Mouse (Mus musculus) testis, adult 2 months (tissue): ENCODE measurements around the gene Dnajc12. TPM values are rescaled to one million over a fixed set of nuclear protein-coding genes. Genes with fewer than 3 reads are reported as not detected.

Experiments used
- H3K27ac ChIP-seq: fragments of 200-500 bp; 2 replicates; pipeline ENCODE4 v1.5.1; 2012; ENCODE audit warnings: low read depth, low read length; ENCODE audit not compliant: control insufficient read depth, insufficient read depth
- H3K27me3 ChIP-seq: fragments of 200-500 bp; 2 replicates; pipeline ENCODE4 v1.6.1; 2012; ENCODE audit warnings: mild to moderate bottlenecking, low read length, moderate library complexity; ENCODE audit not compliant: control insufficient read depth, insufficient read depth
- H3K36me3 ChIP-seq: fragments of 200-500 bp; 2 replicates; pipeline ENCODE4 v1.6.1; 2012; ENCODE audit warnings: mild to moderate bottlenecking, low read length; ENCODE audit not compliant: control insufficient read depth, insufficient read depth
- H3K4me1 ChIP-seq: fragments of 200-500 bp; 2 replicates; pipeline ENCODE4 v1.6.1; 2012; ENCODE audit warnings: low read length; ENCODE audit not compliant: control insufficient read depth, insufficient read depth
- H3K4me3 ChIP-seq: fragments of 200-500 bp; 2 replicates; pipeline ENCODE4 v1.5.1; 2012; ENCODE audit warnings: low read depth, mild to moderate bottlenecking, low read length, moderate library complexity, mixed read lengths; ENCODE audit not compliant: control insufficient read depth
- CTCF ChIP-seq: fragments of 200-500 bp; IDR thresholded peaks from 2 replicates; pipeline ENCODE4 v1.5.1; 2012; ENCODE audit warnings: low read depth, mild to moderate bottlenecking, inconsistent platforms, low read length, moderate library complexity; ENCODE audit not compliant: control insufficient read depth, insufficient read depth, insufficient replicate concordance
- POLR2A ChIP-seq: fragments of 200-500 bp; IDR thresholded peaks from 2 replicates; pipeline ENCODE4 v1.6.1; 2012; ENCODE audit warnings: low read depth, mild to moderate bottlenecking, inconsistent platforms, low read length, moderate library complexity; ENCODE audit not compliant: control insufficient read depth
- polyA plus RNA-seq: library from polyadenylated mRNA; depleted of rRNA; stranded (reverse); fragments of >200 nt; gene quantifications from 2 replicates; pipeline ENCODE4 v1.2.3, GENCODE M21; 2012

Dnajc12 gene
- polyA plus RNA-seq, 1 experiment, result 1.6 TPM

- no peaks in the 10 kb centered on the region for H3K36me3 ChIP-seq
Measured at GRCm38 (mm10) chr10:63412756-63413155, 30.5 kb downstream of the Dnajc12 start.

GRCm38 (mm10) chr10:63415287-63415686 is 33.0 kb downstream of the Dnajc12 start:
- H3K36me3 ChIP-seq, result no peaks in the 10 kb centered on the region
- H3K27ac ChIP-seq, result no peak overlapping the region
- H3K4me3 ChIP-seq, result no peak overlapping the region
- TF ChIP-seq CTCF, result no peak
- TF ChIP-seq POLR2A, result no peak
- no peaks in the 10 kb centered on the region for H3K4me1 ChIP-seq
- H3K27me3 ChIP-seq, result no peaks in the 10 kb centered on the region

More at GRCm38 (mm10) chr10:63412756-63413155, 30.5 kb downstream of the Dnajc12 start:
- no peak overlapping the region for H3K27ac ChIP-seq
- H3K4me1 ChIP-seq, result no peaks in the 10 kb centered on the region
- H3K4me3 ChIP-seq, result no peak overlapping the region
- H3K27me3 ChIP-seq, result no peaks in the 10 kb centered on the region
- TF ChIP-seq POLR2A (no peak), CTCF (no peak)

GRCm38 (mm10) chr10:63415850-63416249 is 33.6 kb downstream of the Dnajc12 start:
- Histone ChIP-seq H3K27me3 (no peaks in the 10 kb centered on the region), H3K27ac (no peak overlapping the region), H3K4me3 (no peak overlapping the region), H3K4me1 (no peaks in the 10 kb centered on the region), H3K36me3 (no peaks in the 10 kb centered on the region)
- TF ChIP-seq POLR2A, result no peak
- no peak for TF ChIP-seq CTCF

- TF ChIP-seq CTCF (no peak), POLR2A (no peak)
- Histone ChIP-seq H3K27me3 (no peaks in the 10 kb centered on the region), H3K27ac (no peak overlapping the region), H3K36me3 (no peaks in the 10 kb centered on the region), H3K4me1 (no peaks in the 10 kb centered on the region; the same call in 1 of the 2 replicates), H3K4me3 (no peak overlapping the region)
Measured at GRCm38 (mm10) chr10:63417061-63417460, 34.8 kb downstream of the Dnajc12 start.

- H3K4me1 ChIP-seq, result no peaks in the 10 kb centered on the region; the same call in 1 of the 2 replicates
- no peak within 1 kb of the TSS for H3K27ac ChIP-seq
- no peaks in the 10 kb centered on the region for H3K27me3 ChIP-seq
- no peak for TF ChIP-seq POLR2A
- peak; percentile 71; the same call in 1 of the 2 replicates for TF ChIP-seq CTCF
- H3K4me3 ChIP-seq, result peak within 1 kb of the TSS; percentile 19; the same call in 1 of the 2 replicates
- H3K36me3 ChIP-seq, result no peaks in the 10 kb centered on the region
Measured at GRCm38 (mm10) chr10:63421739-63422735, 39.8 kb downstream of the Dnajc12 start, which contains the start of gene Gm7075. TSS of gene Gm7075 (minus strand) at chr10:63421789.

GRCm38 (mm10) chr10:63422736-63422992 is 40.4 kb downstream of the Dnajc12 start:
- no peak for TF ChIP-seq POLR2A
- Histone ChIP-seq H3K27ac (no peak overlapping the region), H3K27me3 (no peaks in the 10 kb centered on the region), H3K4me1 (no peaks in the 10 kb centered on the region; the same call in 1 of the 2 replicates), H3K4me3 (no peak overlapping the region), H3K36me3 (no peaks in the 10 kb centered on the region)

GRCm38 (mm10) chr10:63423591-63424474 is 41.6 kb downstream of the Dnajc12 start:
- TF ChIP-seq CTCF, result no peak
- no peaks in the 10 kb centered on the region for H3K36me3 ChIP-seq
- no peaks in the 10 kb centered on the region for H3K27me3 ChIP-seq
- no peak overlapping the region for H3K27ac ChIP-seq
- peaks cover 4% of the 10 kb centered on the region for H3K4me1 ChIP-seq
- no peak overlapping the region for H3K4me3 ChIP-seq
